In the genomic region with DNA sequence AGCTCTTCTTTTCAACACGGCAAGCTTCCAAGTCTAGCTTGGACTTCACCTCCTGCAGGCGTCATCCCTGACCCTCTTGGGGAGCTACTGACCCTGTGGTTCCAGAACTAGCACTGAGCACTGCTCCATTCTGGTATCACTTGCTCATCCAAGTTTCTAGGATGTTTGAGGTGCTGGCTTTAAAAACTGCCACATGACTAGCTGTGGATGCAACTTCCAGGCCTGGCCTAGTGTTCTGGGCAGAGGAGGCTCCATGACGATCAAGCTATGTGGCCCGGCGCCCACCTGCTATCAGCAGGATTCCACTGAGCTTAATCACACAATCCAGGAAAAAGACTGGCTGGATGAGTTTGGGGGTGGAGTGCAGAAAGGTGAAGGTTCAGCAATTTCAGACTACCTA, we compare ENCODE assay signal across 13 mouse cellular contexts. TPM values are rescaled to one million over a fixed set of nuclear protein-coding genes. Genes with fewer than 3 reads are reported as not detected.
DNase-seq lines count a peak whose midpoint lies in the region; ATAC-seq and TF ChIP-seq lines count a peak whose summit lies in the region.
"Had no signal": no experiment of that assay in that cellular context is flagged by ENCODE, and none has a peak within 500 bp of the region (broad histone marks: within the 10 kb centered on the region; RNA-seq: fewer than 3 reads in every experiment).

No protein-coding gene starts in this region.

- TF ChIP-seq CTCF in kidney, adult 2 months (conservative IDR thresholded peaks at IDR 0.05; ENCODE audit: insufficient read depth, insufficient read length, low read depth, low read length), result no peak
- TF ChIP-seq CTCF in midbrain, postnatal 0 days (IDR thresholded peaks at IDR 0.05), result no peak

- ATAC-seq in kidney, embryonic 15.5 days (replicated peaks; ENCODE audit: low FRiP score), result no peak
- ATAC-seq in heart, embryonic 13.5 days (ENCODE audit: extremely low read depth, insufficient number of reproducible peaks, low FRiP score, low TSS enrichment), result no peak
- ATAC-seq in midbrain, postnatal 0 days (ENCODE audit: low FRiP score), result no peak
- ATAC-seq: CD4-positive, CD25-positive, alpha-beta regulatory T cell, adult 4 months; forebrain, embryonic 16.5 days had no signal

- no peak overlapping the region for H3K4me2 ChIP-seq in kidney, embryonic 15.5 days
- no peak overlapping the region for H3K4me2 ChIP-seq in heart, embryonic 13.5 days
- no peak overlapping the region for H3K4me2 ChIP-seq in midbrain, postnatal 0 days (ENCODE audit: low read depth, low read length, poor library complexity, severe bottlenecking)
- H3K4me2 ChIP-seq: neural tube, embryonic 15.5 days had no signal

- H3K36me3 ChIP-seq in kidney, adult 2 months (ENCODE audit: control insufficient read depth, insufficient read depth, low read length), result no peaks in the 10 kb centered on the region
- 0 out of 2 replicates have a peak, but pooled peaks cover 4% of the 10 kb centered on the region for H3K36me3 ChIP-seq in kidney, embryonic 15.5 days
- H3K36me3 ChIP-seq in heart, embryonic 13.5 days, result peaks cover 8% of the 10 kb centered on the region
- H3K36me3 ChIP-seq in midbrain, postnatal 0 days (ENCODE audit: insufficient read depth, low read length), result no peaks in the 10 kb centered on the region
- H3K36me3 ChIP-seq: neural tube, embryonic 15.5 days had no signal

- 48% methylated on average over 5 of the region's 5 CpGs for WGBS in kidney, adult 2 months
- WGBS in kidney, embryonic 15.5 days, result 83% methylated on average over 5 of the region's 5 CpGs
- 30% methylated on average over 5 of the region's 5 CpGs for WGBS in heart, embryonic 13.5 days
- 78% methylated on average over 5 of the region's 5 CpGs for WGBS in midbrain, postnatal 0 days

- H3K27ac ChIP-seq in kidney, adult 2 months (ENCODE audit: insufficient read depth, low read depth, low read length), result peak overlapping the region; percentile 10; the same call in 1 of the 2 replicates
- no peak overlapping the region for H3K27ac ChIP-seq in kidney, embryonic 15.5 days
- peak overlapping the region; percentile 97 for H3K27ac ChIP-seq in heart, embryonic 13.5 days (replicated peaks)
- no peak overlapping the region for H3K27ac ChIP-seq in midbrain, postnatal 0 days (ENCODE audit: low read depth, low read length)
- H3K27ac ChIP-seq: neural tube, embryonic 15.5 days had no signal

- no peak overlapping the region for H3K4me3 ChIP-seq in kidney, adult 2 months (ENCODE audit: insufficient read depth, low read depth, low read length)
- no peak overlapping the region for H3K4me3 ChIP-seq in kidney, embryonic 15.5 days (replicated peaks)
- no peak overlapping the region for H3K4me3 ChIP-seq in heart, embryonic 13.5 days
- no peak overlapping the region for H3K4me3 ChIP-seq in midbrain, postnatal 0 days (ENCODE audit: low read depth, low read length)
- H3K4me3 ChIP-seq: neural tube, embryonic 15.5 days had no signal

- no peak for DNase-seq in kidney, adult 2 months
- peak; percentile 50 for DNase-seq in fibroblast of lung, adult 2 months (ENCODE audit: low read depth)
- DNase-seq in lung, postnatal 25 days (ENCODE audit: low spot score), result peak; percentile 49
- DNase-seq in midbrain, postnatal 0 days (ENCODE audit: low spot score), result no peak
- no peak for DNase-seq in B cell, adult 2 months
- no peak for DNase-seq in layer of hippocampus, adult 9-11 months
- DNase-seq: embryo, embryonic 11 days; left cerebral cortex, postnatal 4 days had no signal

- H3K4me1 ChIP-seq in kidney, adult 2 months (ENCODE audit: control insufficient read depth, insufficient read depth, low read length), result peaks cover 61% of the 10 kb centered on the region
- H3K4me1 ChIP-seq in kidney, embryonic 15.5 days, result peaks cover 51% of the 10 kb centered on the region
- peaks cover 96% of the 10 kb centered on the region for H3K4me1 ChIP-seq in heart, embryonic 13.5 days
- H3K4me1 ChIP-seq in midbrain, postnatal 0 days (ENCODE audit: insufficient read depth, low read length), result peaks cover 12% of the 10 kb centered on the region; the same call in 1 of the 2 replicates

- H3K9ac ChIP-seq in kidney, embryonic 15.5 days, result no peak overlapping the region
- H3K9ac ChIP-seq in heart, embryonic 13.5 days, result no peak overlapping the region
- no peak overlapping the region for H3K9ac ChIP-seq in midbrain, postnatal 0 days (replicated peaks; ENCODE audit: low read length, poor library complexity, severe bottlenecking)
- H3K9ac ChIP-seq: neural tube, embryonic 15.5 days had no signal

- no peak for TF ChIP-seq POLR2A in kidney, adult 2 months (IDR thresholded peaks at IDR 0.05; ENCODE audit: low read depth, low read length)

- no peaks in the 10 kb centered on the region for H3K9me3 ChIP-seq in kidney, embryonic 15.5 days (replicated peaks)
- 0 out of 2 replicates have a peak, but pooled peaks cover 3% of the 10 kb centered on the region for H3K9me3 ChIP-seq in heart, embryonic 13.5 days
- no peaks in the 10 kb centered on the region for H3K9me3 ChIP-seq in midbrain, postnatal 0 days (ENCODE audit: low read length)
- H3K9me3 ChIP-seq: neural tube, embryonic 15.5 days had no signal

- no peaks in the 10 kb centered on the region for H3K27me3 ChIP-seq in kidney, adult 2 months (replicated peaks; ENCODE audit: control insufficient read depth, insufficient read depth, low read length)
- H3K27me3 ChIP-seq in kidney, embryonic 15.5 days, result no peaks in the 10 kb centered on the region
- peaks cover 11% of the 10 kb centered on the region for H3K27me3 ChIP-seq in heart, embryonic 13.5 days (replicated peaks)
- H3K27me3 ChIP-seq in midbrain, postnatal 0 days (ENCODE audit: insufficient read depth, low read length), result peaks cover 5% of the 10 kb centered on the region
- H3K27me3 ChIP-seq: neural tube, embryonic 15.5 days had no signal

RNA-seq across cellular contexts. Expression of gene Shb, which starts 57.4 kb away (rescaled TPM):
- 57.1 and 59.4 TPM in 2 replicates for polyA plus RNA-seq in kidney, adult 2 months (2012; rRNA removed)
- polyA plus RNA-seq in kidney, embryonic 15.5 days (2015; fragmentation: Nextera tagmentation; extraction: Ambion mirVana), result 3.8 and 4.9 TPM in 2 replicates
- 8.6 and 8.8 TPM in 2 replicates for polyA plus RNA-seq in heart, embryonic 13.5 days (2015; fragmentation: Nextera tagmentation; extraction: Ambion mirVana)
- total RNA-seq in midbrain, postnatal 0 days (2014; rRNA removed), result 18.1 and 21.9 TPM in 2 replicates
- polyA plus RNA-seq in midbrain, postnatal 0 days (2015; fragmentation: Nextera tagmentation; extraction: Ambion mirVana), result 5.2 and 5.8 TPM in 2 replicates

Comparison
In these comparisons a context has a peak if more than half of its experiments do, and no peak if none do; other contexts are left out.
1. H3K27ac ChIP-seq: peak in kidney, adult 2 months (single experiment) and heart, embryonic 13.5 days (single experiment); none in kidney, embryonic 15.5 days (single experiment) and midbrain, postnatal 0 days (single experiment).
2. DNase-seq: peak in fibroblast of lung, adult 2 months (single experiment) and lung, postnatal 25 days (single experiment); none in kidney, adult 2 months (single experiment), midbrain, postnatal 0 days (single experiment), B cell, adult 2 months (0 of 2) and layer of hippocampus, adult 9-11 months (single experiment).